Mouse (Mus musculus) forebrain, embryonic 16.5 days (tissue): Measurements from ENCODE around the gene Icam4. TPM values are rescaled to one million over a fixed set of nuclear protein-coding genes. Genes with fewer than 3 reads are reported as not detected.

Experiments
- ATAC-seq: fragments of 200-750 bp; cut with Nextera tagmentation; 2 replicates; pipeline ENCODE4 v1.8.0; 2017; ENCODE audit warnings: mild to moderate bottlenecking, moderate library complexity
- H3K27ac ChIP-seq: fragments of 300-500 bp; sonication (generic); 2 replicates; pipeline ENCODE4 v1.5.1; 2014; ENCODE audit warnings: low read length, control low read depth
- H3K27me3 ChIP-seq: fragments of 300-500 bp; sonication (generic); replicated peaks from 2 replicates; pipeline ENCODE4 v1.6.1; 2014; ENCODE audit warnings: low read length; ENCODE audit not compliant: control insufficient read depth, insufficient read depth
- H3K36me3 ChIP-seq: fragments of 300-500 bp; sonication (generic); 2 replicates; pipeline ENCODE4 v1.6.1; 2014; ENCODE audit not compliant: control insufficient read depth, insufficient read depth
- H3K4me1 ChIP-seq: fragments of 300-500 bp; sonication (generic); replicated peaks from 2 replicates; pipeline ENCODE4 v1.6.1; 2014; ENCODE audit warnings: low read length; ENCODE audit not compliant: control insufficient read depth, insufficient read depth
- H3K4me2 ChIP-seq: fragments of 300-500 bp; sonication (generic); 2 replicates; pipeline ENCODE4 v1.6.1; 2014; ENCODE audit warnings: mild to moderate bottlenecking, low read length, control low read depth
- H3K4me3 ChIP-seq: fragments of 300-500 bp; sonication (generic); replicated peaks from 2 replicates; pipeline ENCODE4 v1.5.1; 2014; ENCODE audit warnings: mild to moderate bottlenecking, low read length, control low read depth
- H3K9ac ChIP-seq: fragments of 300-500 bp; sonication (generic); replicated peaks from 2 replicates; pipeline ENCODE4 v1.6.1; 2014; ENCODE audit warnings: low read depth, low read length, control low read depth
- H3K9me3 ChIP-seq: fragments of 300-500 bp; sonication (generic); 2 replicates; pipeline ENCODE4 v1.6.1; 2016; ENCODE audit warnings: low read length; ENCODE audit not compliant: control insufficient read depth
- WGBS: fragments of 180-500 bp; shearing (Covaris S2); extraction: QIAGEN DNeasy Blood & Tissue Kit; methylation state at CpG from one replicate; pipeline ENCODE4 v1.1.7; 2014; 5-methylcytosine and 5-hydroxymethylcytosine counted together
- microRNA counts: library from miRNA; unstranded; fragments of <30 nt; microRNA quantifications from one replicate; lab custom pipeline; 2016
- microRNA-seq: library from miRNA; unstranded; fragments of <30 nt; microRNA quantifications from one replicate; pipeline ENCODE4, GENCODE M21; 2017
- polyA plus RNA-seq: library from polyadenylated mRNA; unstranded; fragments of >200 nt; fragmentation: Nextera tagmentation; extraction: Ambion mirVana; gene quantifications from 2 replicates; pipeline ENCODE4 v1.2.1, GENCODE M21; 2015

The Icam4 gene
- polyA plus RNA-seq, 1 experiment from 2014 or later: not detected

GRCm38 (mm10) chr9:21072641-21073040, 43.5 kb downstream of the Icam4 start:
- Histone ChIP-seq H3K9ac (peak overlapping the region; percentile 88), H3K36me3 (peaks cover 10% of the 10 kb centered on the region), H3K27ac (no peak overlapping the region), H3K4me3 (peak overlapping the region; percentile 92), H3K27me3 (no peaks in the 10 kb centered on the region), H3K9me3 (no peaks in the 10 kb centered on the region), H3K4me1 (peaks cover 15% of the 10 kb centered on the region), H3K4me2 (peak overlapping the region; percentile 96)
- ATAC-seq: 0 out of 2 replicates have a peak, but pooled peaks have one; percentile 1
- 15% methylated on average over 4 of the region's 4 CpGs for WGBS

DNA sequence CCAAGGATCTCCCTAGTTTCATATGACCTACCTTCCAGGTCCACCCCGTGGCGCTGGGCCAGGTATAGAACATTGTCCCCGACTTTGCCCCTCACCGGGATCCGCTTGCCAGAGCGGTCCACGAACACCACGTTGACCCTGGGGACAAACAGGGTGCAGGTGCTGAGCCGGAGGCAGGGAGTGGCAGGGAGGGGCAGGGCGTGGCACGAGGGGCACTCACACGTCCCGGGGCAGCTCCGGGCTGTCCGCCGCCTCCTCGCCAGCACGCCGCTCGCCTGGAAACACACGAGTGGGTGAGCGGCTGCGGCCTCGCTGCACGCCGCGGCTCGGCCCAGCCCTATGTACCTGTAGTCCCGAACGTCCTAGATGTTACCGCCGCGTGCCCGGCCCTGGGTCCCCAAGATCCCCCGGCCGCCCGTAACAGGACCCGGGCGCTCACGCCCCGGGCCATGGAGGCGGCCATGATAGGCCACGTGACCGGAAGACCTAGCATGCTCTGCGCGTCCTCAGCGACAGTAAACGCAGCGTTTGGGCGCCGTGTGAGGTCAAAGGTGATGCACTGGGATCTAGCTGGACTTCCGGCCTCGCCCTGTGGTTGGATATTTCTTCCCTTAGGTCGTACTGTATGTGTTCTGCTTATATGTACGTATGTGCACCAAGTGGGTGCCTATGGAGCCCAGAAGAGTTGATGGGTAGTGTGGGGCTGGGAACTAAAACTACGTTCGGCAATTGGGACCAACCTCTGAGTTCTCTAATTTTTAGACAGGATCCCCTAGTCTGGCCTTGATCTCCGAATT, 44.1 kb downstream of the Icam4 start, which contains the start of the genes Gm49373 and Fdx1l:
Gene Gm49373 (minus strand): TSS at position 53 of the 797 bp plus-strand sequence.
Gene Fdx1l (minus strand): TSS at position 571 of the 797 bp plus-strand sequence.
- peak within 1 kb of the TSS; percentile 88 for H3K9ac ChIP-seq
- peaks cover 15% of the 10 kb centered on the region for H3K4me1 ChIP-seq
- peak within 1 kb of the TSS; percentile 96 for H3K4me2 ChIP-seq
- ATAC-seq: peak; percentile 96
- H3K27me3 ChIP-seq: no peaks in the 10 kb centered on the region
- H3K4me3 ChIP-seq: peak within 1 kb of the TSS; percentile 92
- whole genome bisulfite sequencing: 1% methylated on average over 58 of the region's 58 CpGs
- H3K36me3 ChIP-seq: peaks cover 10% of the 10 kb centered on the region
- H3K9me3 ChIP-seq: no peaks in the 10 kb centered on the region
- H3K27ac ChIP-seq: peak within 1 kb of the TSS; percentile 61

GRCm38 (mm10) chr9:21074173-21074572, 45.0 kb downstream of the Icam4 start:
- no peak overlapping the region for H3K9ac ChIP-seq
- H3K27me3 ChIP-seq: no peaks in the 10 kb centered on the region
- H3K4me1 ChIP-seq: peaks cover 15% of the 10 kb centered on the region
- ATAC-seq: no peak
- H3K4me3 ChIP-seq: no peak overlapping the region
- no peak overlapping the region; the same call in 1 of the 2 replicates for H3K4me2 ChIP-seq
- no peaks in the 10 kb centered on the region for H3K9me3 ChIP-seq
- H3K36me3 ChIP-seq: peaks cover 18% of the 10 kb centered on the region
- H3K27ac ChIP-seq: no peak overlapping the region
- 93% methylated on average over 1 of the region's 1 CpGs for WGBS

- no peak overlapping the region for H3K4me2 ChIP-seq
- no peaks in the 10 kb centered on the region for H3K9me3 ChIP-seq
- 96% methylated on average over 3 of the region's 3 CpGs for WGBS
- H3K9ac ChIP-seq: no peak overlapping the region
- no peak overlapping the region for H3K4me3 ChIP-seq
- H3K27me3 ChIP-seq: no peaks in the 10 kb centered on the region
- ATAC-seq: no peak
- H3K4me1 ChIP-seq: peaks cover 15% of the 10 kb centered on the region
- no peak overlapping the region for H3K27ac ChIP-seq
- H3K36me3 ChIP-seq: peaks cover 31% of the 10 kb centered on the region
Measured at GRCm38 (mm10) chr9:21075625-21076024, 46.5 kb downstream of the Icam4 start.

MicroRNAs encoded within 50 kb of the gene (microRNA counts, 519-probe panel; counts per million panel counts)
- 2,894 counts per million, percentile 75 among the panel's probes with 10 or more counts for microRNA mmu-miR-1900 (lab: Ali Mortazavi, UCI)

Small RNA genes lying within 50 kb of the gene (microRNA-seq; reads per million reads assigned to microRNA genes)
- gene Mir1900: not detected
- gene Mir7082: not detected

Other genes starting within 250 kb of the Icam4 start
- 0.26 and 0.33 TPM in 2 replicates for gene Col5a3, start 214.3 kb upstream of the Icam4 start, polyA plus RNA-seq
- gene Rdh8, start 210.9 kb upstream of the Icam4 start, polyA plus RNA-seq: not detected in 2 replicates
- 4.6 and 8.8 TPM in 2 replicates for gene A230050P20Rik, start 160.7 kb upstream of the Icam4 start, polyA plus RNA-seq
- 16.6 and 20.2 TPM in 2 replicates for gene Angptl6, start 149.6 kb upstream of the Icam4 start, polyA plus RNA-seq
- 59.6 and 60.4 TPM in 2 replicates for gene Ppan, start 141.2 kb upstream of the Icam4 start, polyA plus RNA-seq
- gene Eif3g, start 130.8 kb upstream of the Icam4 start, polyA plus RNA-seq: 260 and 268 TPM in 2 replicates
- gene Dnmt1, start 69.5 kb upstream of the Icam4 start, polyA plus RNA-seq: 85.3 and 88.9 TPM in 2 replicates
- gene S1pr2, start 52.6 kb upstream of the Icam4 start, polyA plus RNA-seq: 7.5 and 7.7 TPM in 2 replicates
- gene Mrpl4, start 26.6 kb upstream of the Icam4 start, polyA plus RNA-seq: 109 and 113 TPM in 2 replicates
- gene Icam1, start 13.4 kb upstream of the Icam4 start, polyA plus RNA-seq: 3.3 and 4.5 TPM in 2 replicates
- 2.3 and 2.4 TPM in 2 replicates for gene Icam5, start 2.7 kb downstream of the Icam4 start, polyA plus RNA-seq
- gene Zglp1, start 37.7 kb downstream of the Icam4 start, polyA plus RNA-seq: 0.25 and 1.7 TPM in 2 replicates
- gene Gm49373, start 43.7 kb downstream of the Icam4 start, polyA plus RNA-seq: 1.2 and 1.4 TPM in 2 replicates
- gene Fdx1l, start 44.2 kb downstream of the Icam4 start, polyA plus RNA-seq: 49.7 and 60.5 TPM in 2 replicates
- gene Gm38431, start 62.6 kb downstream of the Icam4 start, polyA plus RNA-seq: 1.6 and 1.9 TPM in 2 replicates
- 37.4 and 38.8 TPM in 2 replicates for gene Raver1, start 62.6 kb downstream of the Icam4 start, polyA plus RNA-seq
- 10.4 and 13.7 TPM in 2 replicates for gene Tyk2, start 101.9 kb downstream of the Icam4 start, polyA plus RNA-seq
- gene Cdc37, start 120.6 kb downstream of the Icam4 start, polyA plus RNA-seq: 213 and 234 TPM in 2 replicates
- 24.9 and 32.0 TPM in 2 replicates for gene Pde4a, start 136.3 kb downstream of the Icam4 start, polyA plus RNA-seq
- 74.2 and 78.5 TPM in 2 replicates for gene Keap1, start 210.0 kb downstream of the Icam4 start, polyA plus RNA-seq
- 2.6 and 2.8 TPM in 2 replicates for gene S1pr5, start 219.1 kb downstream of the Icam4 start, polyA plus RNA-seq
- gene Atg4d, start 235.9 kb downstream of the Icam4 start, polyA plus RNA-seq: 47.6 and 51.8 TPM in 2 replicates